Mouse (Mus musculus): ENCODE data around the gene Irf5.

The Irf5 gene

DNA sequence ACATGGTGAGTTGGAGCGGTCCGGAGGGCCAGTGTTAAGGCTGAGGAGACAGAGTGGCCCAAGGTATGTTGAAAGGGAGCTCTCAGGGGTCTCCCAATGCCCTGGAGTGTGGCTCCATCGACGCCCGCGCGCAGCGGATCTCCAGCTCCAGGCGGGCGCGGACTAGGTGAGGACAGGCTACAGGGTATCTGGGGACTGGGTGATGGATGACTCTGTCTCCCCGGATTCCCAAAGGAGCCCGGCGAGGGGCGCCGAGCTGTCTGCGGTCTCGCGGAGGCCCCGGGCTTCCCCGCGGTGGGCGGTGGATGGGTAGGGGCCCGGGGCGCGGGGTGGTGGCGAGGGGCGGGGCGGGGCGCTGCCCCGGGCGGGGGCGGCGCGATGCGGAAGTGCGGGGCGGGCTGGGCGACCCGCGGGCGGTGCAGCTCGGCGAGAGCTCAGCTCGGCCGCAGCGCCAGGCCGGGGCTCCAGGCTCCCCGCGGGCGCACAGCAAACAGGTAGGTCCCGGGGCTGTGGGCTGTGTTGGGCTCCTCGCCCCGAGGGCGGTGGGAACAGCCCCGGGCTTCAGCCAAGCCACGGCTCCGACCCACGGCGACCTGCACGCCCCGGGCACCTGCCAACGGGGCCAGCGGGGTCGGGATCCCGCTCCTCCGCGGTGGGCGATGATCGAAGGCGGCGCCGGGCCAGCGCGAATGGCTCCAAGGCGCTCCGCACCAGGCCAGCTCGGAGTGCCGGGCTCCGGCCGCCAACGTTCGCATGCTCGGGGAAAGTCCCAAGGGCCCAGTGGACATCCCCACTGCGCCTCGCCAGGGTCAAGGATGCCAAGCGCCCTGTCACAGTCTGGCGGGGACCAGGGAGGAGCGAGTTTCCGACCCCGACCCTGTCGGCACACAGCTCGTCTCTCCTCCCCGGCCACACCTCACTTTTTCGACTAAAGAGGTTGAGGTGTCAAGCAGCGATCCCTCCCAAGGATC is at the start of gene Irf5:
Gene Irf5 (plus strand): TSS at position 345 of the 971 bp plus-strand sequence.
- peak; percentile 64 to 71 for DNase-seq

DNA sequence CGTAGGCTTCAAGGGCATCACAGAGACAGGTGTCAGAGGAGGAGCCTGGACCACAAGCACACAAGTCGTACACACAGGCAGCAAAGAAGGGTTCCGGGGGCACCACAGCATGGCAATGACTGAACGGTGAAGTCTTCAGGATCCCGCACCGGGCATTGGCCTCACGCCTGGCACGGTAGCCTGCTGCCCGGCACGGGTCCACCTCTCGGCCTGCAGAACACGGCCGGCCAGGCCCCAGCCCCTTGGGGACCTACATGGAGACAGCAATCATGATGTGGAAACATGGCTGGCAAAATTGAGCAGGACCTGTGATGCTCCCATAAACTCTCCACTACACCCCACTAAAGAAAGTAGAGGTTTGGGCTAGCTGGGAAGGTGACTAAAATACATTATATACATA is 43.7 kb upstream of the Irf5 start:
- no peak for DNase-seq

DNA sequence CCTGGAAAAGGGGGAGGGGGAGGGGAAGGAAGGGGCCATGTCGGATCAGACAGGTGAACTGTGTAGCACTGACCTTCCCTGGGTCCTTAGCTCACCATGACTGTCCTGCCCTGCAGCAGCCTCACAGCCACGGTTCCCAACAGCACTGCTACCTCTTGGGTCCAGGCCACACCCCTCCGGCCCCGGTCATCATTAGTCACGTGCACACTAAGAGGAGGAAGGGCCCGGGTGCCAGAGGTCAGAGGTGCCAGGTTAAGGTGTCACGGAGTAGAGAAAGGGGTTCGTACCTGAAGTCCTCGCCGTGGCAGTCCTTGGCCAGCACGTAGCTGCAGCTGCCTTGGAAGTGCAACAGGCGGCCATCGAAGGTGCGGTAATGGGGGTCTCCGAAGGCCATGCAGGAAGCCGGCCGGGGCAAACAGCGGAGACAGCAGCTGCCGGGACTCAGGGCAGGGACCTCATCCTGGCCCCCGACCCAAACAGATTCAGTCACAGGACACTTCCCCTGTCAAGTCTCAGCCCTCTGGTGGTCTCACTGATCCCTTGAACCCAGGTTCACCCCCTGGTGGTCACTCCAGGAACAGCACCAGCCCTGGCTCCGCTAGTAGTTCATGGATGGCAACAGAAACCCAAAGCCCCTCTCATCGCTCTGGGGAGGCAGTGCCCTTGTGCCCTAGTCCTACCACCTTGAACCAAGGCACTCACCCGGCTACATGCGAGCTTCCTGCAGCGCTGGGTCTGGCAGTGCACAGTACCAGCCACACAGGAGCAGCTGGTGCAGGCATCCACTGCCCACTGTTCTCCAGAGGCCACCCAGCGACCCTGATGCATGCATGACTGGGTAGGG is 41.5 kb upstream of the Irf5 start:
- DNase-seq, result peak; percentile 35 to 71

DNA sequence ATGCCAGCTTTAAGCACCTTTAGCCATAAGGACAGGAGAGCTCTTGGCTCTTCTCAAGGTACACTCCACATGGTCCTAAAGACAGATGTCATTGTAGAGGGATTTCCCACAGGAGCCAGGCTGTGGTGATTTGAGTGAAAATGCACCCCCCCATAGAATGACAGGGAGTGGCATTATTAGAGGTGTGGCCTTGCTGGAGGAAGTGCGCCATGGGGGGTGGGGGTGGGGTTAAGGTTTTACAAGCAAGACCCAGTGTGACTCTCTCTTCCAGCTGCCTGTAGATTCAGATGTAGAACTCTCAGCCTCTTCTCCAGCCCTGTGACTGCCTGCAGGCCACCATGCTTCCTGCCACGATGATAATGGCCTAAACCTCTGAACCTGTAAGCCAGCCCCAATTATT is 40.5 kb upstream of the Irf5 start:
- DNase-seq, result no peak

DNA sequence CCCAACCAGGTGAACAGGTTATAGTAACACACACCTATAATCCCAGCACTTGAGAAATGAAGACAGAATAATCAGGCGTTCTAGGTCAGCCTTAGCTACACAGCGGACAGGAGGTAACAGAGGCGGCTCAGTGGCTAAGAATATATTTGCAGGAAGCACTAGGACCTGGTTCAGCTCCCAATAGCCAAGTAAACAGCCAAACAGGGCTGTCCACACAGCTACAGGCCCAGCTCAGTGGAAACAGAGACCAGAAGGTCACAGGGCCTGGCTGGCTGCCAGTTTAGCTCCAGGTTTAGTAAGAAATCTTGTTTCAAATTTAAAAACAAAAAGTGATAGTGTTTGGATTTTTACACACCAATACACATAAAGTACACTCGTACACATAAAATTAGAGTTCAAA is 32.3 kb upstream of the Irf5 start:
- DNase-seq, result no peak

DNA sequence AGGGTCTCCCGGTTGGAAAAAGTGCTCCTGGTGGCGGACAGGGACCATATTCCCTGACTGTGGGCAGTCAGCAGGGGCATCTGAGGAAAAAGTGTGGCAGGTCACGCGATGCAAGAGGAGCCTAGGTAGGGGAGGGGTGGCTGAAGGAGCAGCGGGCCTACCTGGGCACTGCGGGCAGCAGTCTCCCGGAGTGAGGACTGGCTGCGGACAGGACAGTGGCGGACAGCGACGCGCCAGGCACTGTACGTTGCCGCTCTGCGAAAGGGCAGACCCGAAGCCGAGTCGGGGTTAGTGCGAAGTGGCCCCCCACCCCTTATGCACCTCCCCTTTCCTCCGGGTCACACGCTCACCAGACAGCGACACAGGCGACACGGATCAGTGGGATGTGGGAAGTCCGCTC is 30.2 kb upstream of the Irf5 start:
- no peak for DNase-seq

DNA sequence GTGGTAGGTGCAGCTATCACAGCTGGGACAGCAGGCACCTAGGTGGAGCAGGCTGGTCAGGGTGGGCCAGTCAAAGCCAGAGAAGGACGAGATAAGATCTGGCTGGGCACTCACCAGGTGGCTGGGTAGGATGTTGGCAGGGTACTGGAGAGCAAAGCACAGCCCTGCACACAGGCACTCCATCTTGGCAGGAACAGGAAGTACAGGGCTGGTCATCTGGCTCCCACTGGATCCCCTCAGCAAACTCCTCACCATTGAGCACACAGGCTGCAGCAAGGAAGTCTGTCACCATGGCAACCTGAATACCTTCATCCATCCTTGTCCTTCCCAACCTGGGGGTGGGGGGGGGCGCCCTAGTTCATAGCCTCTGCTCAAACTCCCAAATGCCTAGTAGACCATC is 28.6 kb upstream of the Irf5 start:
- DNase-seq, result no peak

DNA sequence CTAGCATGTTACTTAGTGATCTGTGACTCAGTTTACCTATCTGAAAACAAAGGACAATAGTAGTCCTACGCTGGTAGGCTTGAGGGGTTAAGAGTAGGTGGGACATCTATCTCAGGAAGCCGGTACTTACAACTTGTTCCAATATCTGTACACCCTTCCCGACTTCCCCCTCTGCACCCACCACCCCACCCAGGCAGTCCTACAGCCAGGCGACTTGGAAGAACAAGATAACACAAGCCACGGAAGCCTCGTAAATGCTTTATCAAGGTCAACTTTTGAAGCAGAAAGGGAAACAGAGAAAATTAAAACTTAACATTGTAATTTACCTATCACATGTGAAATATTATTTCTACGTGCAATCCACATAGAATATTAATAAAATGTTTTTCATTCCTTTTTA is 26.2 kb upstream of the Irf5 start:
- DNase-seq, result no peak

DNA sequence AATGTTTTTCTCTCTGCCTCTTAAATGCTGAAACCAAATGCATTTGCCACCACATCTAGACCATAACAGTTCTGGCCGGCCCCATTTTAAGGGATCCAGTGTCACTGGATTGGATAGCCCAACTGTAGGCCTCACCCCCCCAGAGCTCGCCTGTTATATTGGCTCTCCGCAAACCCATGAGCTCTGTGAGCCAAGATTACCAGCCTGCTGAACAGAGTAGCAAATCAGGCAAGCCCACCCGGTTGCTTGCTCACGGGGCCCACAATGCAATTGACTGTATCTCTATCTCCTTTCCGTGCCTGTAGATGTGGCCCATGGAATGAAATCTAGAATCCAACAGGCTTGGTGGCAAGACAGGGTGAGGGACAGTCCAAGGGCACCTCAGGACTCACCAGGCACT is 25.6 kb upstream of the Irf5 start:
- no peak for DNase-seq

DNA sequence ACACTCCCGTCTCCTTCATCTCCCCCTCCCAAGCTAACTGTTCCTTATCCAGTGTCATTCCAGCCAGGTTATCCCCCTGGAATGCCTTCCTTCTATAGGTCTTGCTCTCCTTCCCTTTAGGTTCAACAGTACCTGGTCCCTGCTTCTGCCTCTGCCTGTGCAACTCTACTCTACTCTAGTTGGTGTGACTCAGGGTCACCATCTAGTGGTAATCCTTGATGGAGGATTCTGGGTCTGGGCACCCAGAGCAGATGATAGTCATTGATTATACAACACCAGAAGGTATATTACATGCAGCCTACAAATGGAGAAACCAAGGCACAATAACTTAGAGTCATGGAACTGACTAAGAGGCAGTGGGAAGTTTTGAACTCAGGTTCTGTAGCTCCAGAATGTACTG is 24.8 kb upstream of the Irf5 start:
- no peak for DNase-seq

DNA sequence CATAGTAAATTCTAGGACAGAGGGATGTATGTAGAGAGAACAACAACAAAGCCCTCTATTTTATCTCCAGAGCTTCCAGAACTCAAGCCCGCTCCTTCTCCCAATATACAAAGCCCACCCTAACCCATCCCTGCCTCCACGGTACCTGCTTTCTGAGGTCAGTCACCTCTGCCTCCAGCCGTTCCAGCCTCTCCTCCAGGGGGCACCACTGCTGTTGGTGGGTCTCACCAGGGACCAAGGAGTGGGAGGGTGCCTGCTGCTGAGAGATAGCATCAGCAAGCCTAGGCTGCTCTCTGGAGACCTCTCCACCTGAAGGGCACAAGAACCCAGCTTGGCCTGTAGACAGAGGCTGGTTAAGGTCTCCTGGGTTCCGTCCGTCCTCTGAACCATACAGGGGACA is 20.9 kb upstream of the Irf5 start:
- no peak for DNase-seq

DNA sequence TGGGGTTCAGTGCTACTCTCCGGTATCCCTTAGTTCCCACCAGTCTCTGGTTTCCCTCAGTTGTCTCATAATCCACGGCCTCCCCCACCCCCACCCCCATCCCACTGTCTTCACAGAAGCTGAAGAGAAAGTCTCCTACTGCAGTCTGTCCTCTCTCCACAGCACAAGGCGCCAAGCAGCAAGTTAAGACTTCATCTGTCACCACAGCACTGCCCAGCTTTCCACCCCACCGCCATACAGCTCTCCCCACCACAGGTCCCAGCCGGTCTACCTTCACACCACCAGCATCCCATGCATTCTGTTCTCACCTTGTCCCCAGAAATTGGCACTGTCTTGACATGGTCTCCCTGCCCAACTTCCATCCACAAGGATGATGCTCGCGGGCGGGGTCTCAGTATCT is 19.6 kb upstream of the Irf5 start:
- no peak for DNase-seq

DNA sequence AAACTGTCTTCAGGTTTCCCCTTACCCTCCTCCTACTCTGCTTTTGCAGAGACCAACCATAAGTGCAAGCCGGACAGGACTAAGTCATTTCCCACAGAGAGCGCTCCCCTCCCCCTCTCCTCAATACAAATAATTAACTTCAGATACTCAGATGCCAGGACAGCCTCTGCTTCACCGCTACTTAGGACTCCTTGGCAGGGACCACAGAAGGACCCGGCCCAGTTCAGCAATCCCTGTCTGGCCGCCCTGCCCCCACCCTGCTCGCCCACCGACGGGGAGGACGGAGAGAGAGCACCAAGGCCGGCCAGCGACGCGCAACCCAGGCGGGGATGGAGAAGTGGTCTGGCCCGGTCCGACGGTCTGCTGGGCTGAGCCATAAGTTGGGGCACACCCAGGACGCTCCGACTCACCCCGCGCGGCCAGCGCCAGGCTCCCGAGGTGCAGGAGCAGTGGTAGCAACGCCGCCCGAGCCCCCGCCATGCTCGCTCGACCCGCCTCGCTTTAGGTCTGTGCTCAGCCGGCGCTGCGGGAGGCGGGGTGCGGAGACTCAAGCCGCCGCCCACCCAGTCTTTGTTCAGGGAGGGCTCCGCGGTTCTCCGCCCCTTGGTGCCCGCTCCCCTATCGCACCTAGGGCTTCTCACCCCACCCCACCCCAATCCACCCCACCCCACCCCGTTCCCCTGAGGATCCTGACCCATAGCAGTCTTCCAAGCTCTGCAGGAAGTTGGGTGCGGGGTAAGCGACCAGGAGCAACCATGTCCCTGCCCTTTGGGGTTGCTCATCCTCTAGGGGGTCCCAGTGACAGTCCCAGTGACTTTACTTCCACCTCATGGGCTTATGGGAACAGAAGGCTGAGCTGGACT is 18.7 kb upstream of the Irf5 start, which contains the start of gene Kcp:
Gene Kcp (minus strand): TSS at position 506 of the 863 bp plus-strand sequence.
- DNase-seq, result no peak

DNA sequence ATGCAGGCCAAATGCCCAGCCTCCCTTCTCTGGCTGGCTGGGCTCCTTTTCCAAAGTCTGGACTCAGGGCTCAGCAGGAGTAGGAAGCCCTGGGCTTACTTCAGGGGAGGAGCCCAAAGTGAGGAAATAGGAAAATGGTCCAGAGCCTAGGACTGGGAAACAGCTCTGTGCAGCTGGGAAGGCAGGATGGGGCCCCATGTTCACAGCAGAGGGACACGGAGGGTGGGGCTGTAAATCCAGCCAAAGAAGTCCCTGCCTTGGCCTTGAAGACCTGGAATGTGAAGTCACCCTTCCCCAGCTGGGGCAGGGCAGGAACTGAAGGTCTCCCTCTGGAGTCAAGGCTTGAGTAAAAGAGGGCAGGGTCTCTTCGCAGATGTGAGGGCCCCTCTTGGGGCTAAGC is 17.3 kb upstream of the Irf5 start:
- DNase-seq, result no peak

DNA sequence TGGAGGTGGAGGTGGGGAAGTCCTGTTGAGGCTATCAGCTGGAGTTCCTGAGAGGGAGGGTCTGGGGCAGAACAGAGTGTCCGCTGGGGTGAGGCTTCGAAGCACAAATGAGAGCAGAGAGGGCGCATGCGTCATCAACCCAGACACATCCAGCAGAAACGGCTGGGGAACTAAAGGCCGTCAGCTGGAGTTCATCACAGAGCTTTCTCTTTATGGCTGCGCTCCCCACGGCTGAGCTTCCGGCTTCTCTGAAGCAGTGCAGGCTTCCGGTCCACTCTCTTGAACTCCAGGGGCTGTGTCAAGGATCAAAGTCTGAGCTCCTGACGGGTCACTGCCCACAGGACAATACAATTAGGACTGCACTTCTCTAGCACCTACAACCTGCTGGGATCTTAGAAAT is 13.1 kb upstream of the Irf5 start:
- peak in 1 of 2 experiments; percentile 23 for DNase-seq

DNA sequence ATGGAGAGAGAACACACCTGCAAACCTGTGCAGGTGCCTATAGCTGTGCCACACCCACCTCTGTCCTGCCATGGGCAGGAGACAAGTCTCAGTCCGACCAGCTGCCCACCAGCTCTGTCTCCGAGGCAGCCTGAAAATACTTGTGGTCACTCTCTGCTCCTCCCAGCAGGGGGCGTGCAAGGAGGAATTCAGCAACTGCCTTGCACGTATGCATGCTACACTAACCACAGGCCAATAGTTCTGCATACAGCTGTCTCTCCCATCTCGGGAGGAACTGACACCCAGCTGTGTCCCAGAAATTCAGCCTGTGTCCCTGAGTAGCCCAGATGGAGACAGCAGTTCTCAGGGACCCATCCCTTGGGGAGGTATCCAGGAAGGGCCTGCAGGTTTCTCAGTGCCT is 9.3 kb upstream of the Irf5 start:
- peak; percentile 75 to 85 for DNase-seq

DNA sequence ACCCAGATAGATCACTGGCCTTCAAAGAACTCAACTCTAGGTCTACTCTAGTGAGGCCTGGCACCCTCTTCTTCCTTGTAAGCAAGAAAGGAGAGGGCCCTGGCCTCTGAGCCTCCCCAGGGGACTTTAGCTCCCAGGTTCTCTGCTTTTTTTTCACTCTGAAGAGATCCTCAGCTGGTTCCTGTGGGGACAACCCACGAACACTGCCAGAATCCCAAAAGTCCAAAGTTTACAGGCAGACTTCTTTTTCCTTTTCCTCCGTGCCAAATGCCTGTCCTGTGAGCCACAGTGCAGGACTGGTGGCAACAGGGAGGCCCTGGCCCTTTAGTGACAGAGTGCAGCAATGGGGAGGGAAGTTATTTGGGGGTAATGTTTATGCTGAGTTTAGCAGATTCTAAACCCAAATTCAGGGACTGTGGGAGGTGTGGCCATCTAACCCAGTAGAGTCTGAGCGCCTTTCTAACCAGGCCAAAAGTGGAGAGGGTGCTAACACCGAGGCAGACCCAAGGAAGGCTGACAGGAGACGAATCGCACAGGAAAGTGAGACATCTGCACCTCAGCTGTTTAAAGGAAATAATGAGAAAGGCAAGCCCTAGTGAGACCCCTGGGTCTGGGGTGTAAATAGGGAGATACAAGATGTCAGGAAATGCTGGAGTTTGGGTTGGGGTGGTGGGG is 3.7 kb upstream of the Irf5 start:
- no peak for DNase-seq

DNA sequence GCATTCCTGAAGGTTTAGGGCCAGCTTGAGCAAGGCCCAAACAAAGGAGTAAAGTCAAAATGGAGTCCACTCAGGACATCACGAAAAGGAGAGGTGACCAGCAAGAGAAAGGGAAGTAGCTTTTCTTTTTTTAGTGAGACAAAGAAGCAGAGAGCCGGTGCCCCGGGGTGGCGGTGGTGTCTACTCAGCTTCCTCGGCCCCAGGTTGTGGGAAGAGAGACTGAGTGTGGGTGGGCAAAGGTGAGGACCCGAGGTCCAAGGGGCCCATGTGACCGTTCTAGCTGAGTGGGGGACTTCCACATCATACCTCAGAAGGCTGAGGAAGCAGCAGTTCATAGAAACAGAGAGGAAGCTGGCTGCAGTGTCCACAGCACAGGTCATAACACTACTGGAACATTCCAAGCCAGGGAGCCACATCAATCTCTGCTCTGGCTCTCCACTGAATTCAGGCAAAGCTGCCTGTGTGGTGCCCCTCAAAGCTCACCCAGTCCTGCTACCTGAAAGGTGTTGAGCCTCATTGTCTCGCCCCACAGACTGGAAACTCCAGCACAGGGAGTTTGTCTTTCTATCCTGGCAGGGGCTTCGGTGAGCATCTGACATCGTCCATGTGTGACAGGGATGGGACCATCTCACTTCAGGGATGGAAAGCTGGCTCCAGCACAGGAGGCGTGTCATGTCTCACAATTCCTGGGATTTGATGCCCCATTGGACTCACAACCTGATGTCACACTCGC is 3.0 kb upstream of the Irf5 start:
- peak; percentile 37 to 46 for DNase-seq

DNA sequence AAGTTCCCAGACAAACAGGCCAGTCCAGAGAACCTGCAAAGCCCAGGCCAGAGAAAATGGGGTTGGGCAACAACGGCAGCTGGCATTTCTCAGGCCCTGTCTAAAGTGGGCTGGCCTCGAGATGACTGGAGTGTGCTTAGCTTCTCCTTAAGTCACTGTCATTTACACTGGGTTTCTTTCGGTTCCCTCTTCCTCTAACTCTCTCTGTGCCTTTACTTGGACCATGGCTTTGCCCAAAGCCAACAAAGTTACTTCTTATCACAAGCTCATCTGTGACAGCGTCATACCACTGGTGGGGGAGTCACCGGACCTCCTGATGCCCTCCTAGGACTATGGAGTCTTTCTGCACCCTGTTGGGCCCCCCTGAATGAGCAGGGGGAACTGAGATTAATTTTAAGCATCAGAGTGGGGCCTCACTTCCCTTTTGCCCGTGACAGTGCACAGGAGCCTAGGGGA is 2.4 kb upstream of the Irf5 start:
- DNase-seq, result peak; percentile 44 to 52

DNA sequence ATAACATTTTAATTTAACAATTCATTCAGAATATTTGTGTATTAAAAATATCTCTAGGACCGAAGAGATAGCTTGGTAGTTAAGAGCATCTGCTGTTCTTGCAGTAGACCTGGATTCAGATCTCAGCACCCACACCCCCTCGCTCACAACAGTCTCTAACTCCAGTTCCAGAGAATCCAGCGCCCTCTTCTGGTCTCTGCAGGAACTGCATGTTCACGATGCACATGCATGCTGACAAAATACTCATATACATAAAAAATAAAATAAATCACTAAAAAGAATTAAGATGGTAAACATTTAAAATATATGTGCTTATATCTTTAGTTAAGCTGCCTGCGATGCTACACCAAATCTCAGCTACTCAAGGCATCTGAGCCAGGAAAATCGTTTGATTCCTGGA is 1.2 kb upstream of the Irf5 start:
- DNase-seq, result no peak
